Mouse (Mus musculus): ENCODE data around the gene Usp33. TPM values are rescaled to one million over a fixed set of nuclear protein-coding genes. Genes with fewer than 3 reads are reported as not detected.

The Usp33 gene
- total and polyA plus RNA-seq, 3 experiments = 38.3 to 54.7 (median 48.9) TPM

GRCm38 (mm10) chr3:152332545-152333300 is 13.6 kb upstream of the Usp33 start:
- Histone ChIP-seq H3K9me3 (replicated peaks; ENCODE audit: low read length) (no peaks in the 10 kb centered on the region), H3K36me3 (replicated peaks in 1 of 2; ENCODE audit: control insufficient read depth in 1 of 2, insufficient read depth in 1 of 2, low read length in 1 of 2) (peaks cover 47 to 56% of the 10 kb centered on the region in 2 experiments), H3K4me1 (ENCODE audit: control insufficient read depth in 1 of 2, insufficient read depth in 2 of 2) (peaks cover 0 to 27% of the 10 kb centered on the region in 2 experiments; a peak in 2 of 4 replicates), H3K4me3 (replicated peaks in 1 of 3; ENCODE audit: low read depth in 2 of 3, low read length in 2 of 3, poor library complexity in 1 of 3) (no peak overlapping the region), H3K4me2 (ENCODE audit: insufficient read depth, low read depth, poor library complexity, severe bottlenecking) (no peak overlapping the region), H3K9ac (ENCODE audit: insufficient read depth, low read depth) (no peak overlapping the region), H3K27ac (ENCODE audit: insufficient read depth, low read depth) (no peak overlapping the region), H3K79me2 (replicated peaks; ENCODE audit: control insufficient read depth, extremely low read depth, insufficient read depth, poor library complexity, severe bottlenecking) (peaks cover 2% of the 10 kb centered on the region; the same call in 1 of the 2 replicates), H3K27me3 (replicated peaks) (no peaks in the 10 kb centered on the region)
- in situ Hi-C loops (cut with MboI; ENCODE audit: low pct_ligation_motif_present, low pct_unique_long_range_greater_than_20kb, low sequenced_read_pairs) (no loop called here), dilution Hi-C loops (cut with MboI; ENCODE audit: extremely low pct_ligation_motif_present, extremely low pct_unique_long_range_greater_than_20kb, low sequenced_read_pairs) (no loop called here)
- TF ChIP-seq MAX (IDR thresholded peaks at IDR 0.05; ENCODE audit: low read length) = no peak
- no peak; the same call in 1 of the 2 replicates for TF ChIP-seq ETS1 (conservative IDR thresholded peaks at IDR 0.05; ENCODE audit: low read depth, low read length)
- TF ChIP-seq HCFC1 (IDR thresholded peaks at IDR 0.05; ENCODE audit: low read depth, low read length) = no peak
- TF ChIP-seq SIN3A (IDR thresholded peaks at IDR 0.05; ENCODE audit: low read length) = no peak
- no peak for TF ChIP-seq PAX5 (IDR thresholded peaks at IDR 0.05; ENCODE audit: low read length)
- TF ChIP-seq CHD1 (IDR thresholded peaks at IDR 0.05; ENCODE audit: low read depth, low read length) = no peak
- no peak for TF ChIP-seq ZMIZ1 (IDR thresholded peaks at IDR 0.05; ENCODE audit: low read depth, low read length)
- TF ChIP-seq RCOR1 (conservative IDR thresholded peaks at IDR 0.05; ENCODE audit: low read depth, low read length) = no peak
- no peak for TF ChIP-seq BHLHE40 (IDR thresholded peaks at IDR 0.05; ENCODE audit: low read depth, low read length)
- DNase-seq (ENCODE audit: extremely low read depth) = peak; percentile 35

- H3K4me1 ChIP-seq (ENCODE audit: control insufficient read depth in 1 of 2, insufficient read depth in 2 of 2) = peaks cover under 1 to 35% of the 10 kb centered on the region in 2 experiments; a peak in 3 of 4 replicates
- H3K4me3 ChIP-seq (replicated peaks in 1 of 3; ENCODE audit: low read depth in 2 of 3, low read length in 2 of 3, poor library complexity in 1 of 3) = no peak overlapping the region
- peak; percentile 36 for DNase-seq (ENCODE audit: extremely low read depth)
- H3K27ac ChIP-seq (ENCODE audit: insufficient read depth, low read depth) = no peak overlapping the region
- H3K79me2 ChIP-seq (replicated peaks; ENCODE audit: control insufficient read depth, extremely low read depth, insufficient read depth, poor library complexity, severe bottlenecking) = peaks cover 9% of the 10 kb centered on the region
- no peak for TF ChIP-seq PAX5 (IDR thresholded peaks at IDR 0.05; ENCODE audit: low read length)
- no peak for TF ChIP-seq POLR2A (IDR thresholded peaks at IDR 0.05; ENCODE audit: low read depth, low read length)
- no peak for TF ChIP-seq GABPA (IDR thresholded peaks at IDR 0.05; ENCODE audit: insufficient replicate concordance, low read depth, low read length)
- TF ChIP-seq ZKSCAN1 (IDR thresholded peaks at IDR 0.05; ENCODE audit: borderline replicate concordance, low read depth, low read length) = no peak
- TF ChIP-seq CHD2 (IDR thresholded peaks at IDR 0.05; ENCODE audit: low read length) = no peak
- TF ChIP-seq BHLHE40 (IDR thresholded peaks at IDR 0.05; ENCODE audit: low read depth, low read length) = no peak
- peaks cover 47 to 62% of the 10 kb centered on the region in 2 experiments for H3K36me3 ChIP-seq (replicated peaks in 1 of 2; ENCODE audit: control insufficient read depth in 1 of 2, insufficient read depth in 1 of 2, low read length in 1 of 2)
- H3K9ac ChIP-seq (ENCODE audit: insufficient read depth, low read depth) = no peak overlapping the region
- in situ Hi-C loops (cut with MboI; ENCODE audit: low pct_ligation_motif_present, low pct_unique_long_range_greater_than_20kb, low sequenced_read_pairs) (no loop called here), dilution Hi-C loops (cut with MboI; ENCODE audit: extremely low pct_ligation_motif_present, extremely low pct_unique_long_range_greater_than_20kb, low sequenced_read_pairs) (no loop called here)
- H3K27me3 ChIP-seq (replicated peaks) = no peaks in the 10 kb centered on the region
- H3K9me3 ChIP-seq (replicated peaks; ENCODE audit: low read length) = no peaks in the 10 kb centered on the region
- no peak overlapping the region for H3K4me2 ChIP-seq (ENCODE audit: insufficient read depth, low read depth, poor library complexity, severe bottlenecking)
These were observed 12.6 kb upstream of the Usp33 start for GRCm38 (mm10) chr3:152333641-152334040.

All from CH12.LX (cell line).